Mouse (Mus musculus) kidney, embryonic 14.5 days (tissue): ENCODE measurements around the gene Spata13. TPM values are rescaled to one million over a fixed set of nuclear protein-coding genes. Genes with fewer than 3 reads are reported as not detected.

ENCODE experiments used
- ATAC-seq: fragments of 200-750 bp; cut with Nextera tagmentation; 2 replicates; pipeline ENCODE4 v1.8.0; 2017; ENCODE audit warnings: moderate number of reproducible peaks, mild to moderate bottlenecking, moderate TSS enrichment, moderate library complexity; ENCODE audit not compliant: low FRiP score, low TSS enrichment
- H3K27ac ChIP-seq: fragments of 300-500 bp; sonication (generic); 2 replicates; pipeline ENCODE4 v1.5.1; 2014; ENCODE audit warnings: low read depth, mild to moderate bottlenecking, low read length, moderate library complexity, mixed read lengths
- H3K27me3 ChIP-seq: fragments of 300-500 bp; sonication (generic); 2 replicates; pipeline ENCODE4 v1.6.1; 2014; ENCODE audit warnings: mild to moderate bottlenecking, low read length; ENCODE audit not compliant: control insufficient read depth, insufficient read depth
- H3K36me3 ChIP-seq: fragments of 300-500 bp; sonication (generic); 2 replicates; pipeline ENCODE4 v1.6.1; 2014; ENCODE audit warnings: low read length, mixed read lengths; ENCODE audit not compliant: control insufficient read depth, insufficient read depth
- H3K4me1 ChIP-seq: fragments of 300-500 bp; sonication (generic); 2 replicates; pipeline ENCODE4 v1.6.1; 2014; ENCODE audit warnings: low read length, mixed read lengths; ENCODE audit not compliant: control insufficient read depth, insufficient read depth
- H3K4me2 ChIP-seq: fragments of 300-500 bp; sonication (generic); replicated peaks from 2 replicates; pipeline ENCODE4 v1.6.1; 2014; ENCODE audit warnings: low read depth, mild to moderate bottlenecking, low read length
- H3K4me3 ChIP-seq: fragments of 300-500 bp; sonication (generic); 2 replicates; pipeline ENCODE4 v1.5.1; 2014; ENCODE audit warnings: mild to moderate bottlenecking, low read length
- H3K9ac ChIP-seq: fragments of 300-500 bp; sonication (generic); 2 replicates; pipeline ENCODE4 v1.6.1; 2014; ENCODE audit warnings: low read depth, mild to moderate bottlenecking, low read length, moderate library complexity
- H3K9me3 ChIP-seq: fragments of 300-500 bp; sonication (generic); 2 replicates; pipeline ENCODE4 v1.6.1; 2016; ENCODE audit warnings: low read length; ENCODE audit not compliant: control insufficient read depth
- WGBS: fragments of 180-500 bp; shearing (Covaris S2); extraction: QIAGEN DNeasy Blood & Tissue Kit; methylation state at CpG from one replicate; pipeline ENCODE4 v1.1.7; 2014; 5-methylcytosine and 5-hydroxymethylcytosine counted together
- polyA plus RNA-seq: library from polyadenylated mRNA; unstranded; fragments of >200 nt; fragmentation: Nextera tagmentation; extraction: Ambion mirVana; gene quantifications from 2 replicates; pipeline ENCODE4 v1.2.1, GENCODE M21; 2014

Spata13 gene
- polyA plus RNA-seq, 1 experiment from 2014 or later: 65.7 TPM

- ATAC-seq: no peak
- peaks cover 7% of the 10 kb centered on the region for H3K36me3 ChIP-seq
- H3K4me3 ChIP-seq: no peak overlapping the region
- H3K27me3 ChIP-seq: no peaks in the 10 kb centered on the region; the same call in 1 of the 2 replicates
- no peak overlapping the region for H3K9ac ChIP-seq
- no peaks in the 10 kb centered on the region for H3K9me3 ChIP-seq
- 88% methylated on average over 7 of the region's 7 CpGs for WGBS
- peaks cover 17% of the 10 kb centered on the region; the same call in 1 of the 2 replicates for H3K4me1 ChIP-seq
- no peak overlapping the region for H3K4me2 ChIP-seq
- H3K27ac ChIP-seq: no peak overlapping the region
Measured at GRCm38 (mm10) chr14:60690631-60691030, 56.8 kb downstream of the Spata13 start.

- Histone ChIP-seq H3K4me2 (no peak overlapping the region), H3K27me3 (no peaks in the 10 kb centered on the region; the same call in 1 of the 2 replicates), H3K9me3 (no peaks in the 10 kb centered on the region), H3K9ac (no peak overlapping the region), H3K4me1 (peaks cover 13% of the 10 kb centered on the region; the same call in 1 of the 2 replicates), H3K27ac (no peak overlapping the region), H3K4me3 (no peak overlapping the region), H3K36me3 (peaks cover 7% of the 10 kb centered on the region)
- ATAC-seq: peak; percentile 40; the same call in 1 of the 2 replicates
- 12% methylated on average over 11 of the region's 11 CpGs for WGBS
Measured at GRCm38 (mm10) chr14:60693122-60693536, 59.3 kb downstream of the Spata13 start.

- Histone ChIP-seq H3K27me3 (no peaks in the 10 kb centered on the region; the same call in 1 of the 2 replicates), H3K4me2 (no peak overlapping the region), H3K9ac (no peak overlapping the region), H3K9me3 (no peaks in the 10 kb centered on the region), H3K4me3 (no peak overlapping the region), H3K4me1 (peaks cover 13% of the 10 kb centered on the region; the same call in 1 of the 2 replicates), H3K36me3 (peaks cover 7% of the 10 kb centered on the region), H3K27ac (no peak overlapping the region)
- ATAC-seq: no peak
- WGBS: 69% methylated on average over 5 of the region's 5 CpGs
Measured at GRCm38 (mm10) chr14:60693666-60694065, 59.9 kb downstream of the Spata13 start.

- Histone ChIP-seq H3K27ac (peak overlapping the region; percentile 17; the same call in 1 of the 2 replicates), H3K9me3 (no peaks in the 10 kb centered on the region), H3K4me3 (no peak overlapping the region), H3K27me3 (no peaks in the 10 kb centered on the region; the same call in 1 of the 2 replicates), H3K36me3 (peaks cover 7% of the 10 kb centered on the region), H3K9ac (no peak overlapping the region), H3K4me1 (peaks cover 13% of the 10 kb centered on the region; the same call in 1 of the 2 replicates), H3K4me2 (no peak overlapping the region)
- ATAC-seq: no peak
- 66% methylated on average over 14 of the region's 14 CpGs for WGBS
Measured at GRCm38 (mm10) chr14:60694215-60694997, 60.6 kb downstream of the Spata13 start.

- Histone ChIP-seq H3K4me2 (no peak overlapping the region), H3K36me3 (no peaks in the 10 kb centered on the region), H3K9me3 (no peaks in the 10 kb centered on the region), H3K27me3 (no peaks in the 10 kb centered on the region), H3K9ac (no peak overlapping the region), H3K27ac (no peak overlapping the region), H3K4me1 (peaks cover 16% of the 10 kb centered on the region; the same call in 1 of the 2 replicates), H3K4me3 (no peak overlapping the region)
- 75% methylated on average over 6 of the region's 8 CpGs for WGBS
- no peak for ATAC-seq
Measured at GRCm38 (mm10) chr14:60697351-60697750, 63.5 kb downstream of the Spata13 start.

- H3K27me3 ChIP-seq: no peaks in the 10 kb centered on the region
- no peak for ATAC-seq
- 78% methylated on average over 10 of the region's 10 CpGs for WGBS
- no peak overlapping the region for H3K27ac ChIP-seq
- H3K9ac ChIP-seq: no peak overlapping the region
- no peaks in the 10 kb centered on the region for H3K36me3 ChIP-seq
- no peak overlapping the region for H3K4me3 ChIP-seq
- peaks cover 16% of the 10 kb centered on the region; the same call in 1 of the 2 replicates for H3K4me1 ChIP-seq
- H3K4me2 ChIP-seq: no peak overlapping the region
- no peaks in the 10 kb centered on the region for H3K9me3 ChIP-seq
Measured at GRCm38 (mm10) chr14:60698980-60699379, 65.2 kb downstream of the Spata13 start.

- H3K9ac ChIP-seq: no peak overlapping the region
- H3K4me3 ChIP-seq: no peak overlapping the region
- 0 out of 2 replicates have a peak, but pooled peaks cover 4% of the 10 kb centered on the region for H3K36me3 ChIP-seq
- WGBS: 31% methylated on average over 10 of the region's 10 CpGs
- H3K27ac ChIP-seq: peak overlapping the region; percentile 55; the same call in 1 of the 2 replicates
- 0 out of 2 replicates have a peak overlapping the region, but pooled peaks have one; percentile 8 for H3K4me2 ChIP-seq
- ATAC-seq: peak; percentile 68
- peaks cover 18% of the 10 kb centered on the region; the same call in 1 of the 2 replicates for H3K4me1 ChIP-seq
- no peaks in the 10 kb centered on the region for H3K9me3 ChIP-seq
- H3K27me3 ChIP-seq: no peaks in the 10 kb centered on the region
Measured at GRCm38 (mm10) chr14:60702377-60703140, 68.8 kb downstream of the Spata13 start.

GRCm38 (mm10) chr14:60704510-60704909 is 70.7 kb downstream of the Spata13 start:
- Histone ChIP-seq H3K9ac (no peak overlapping the region), H3K27ac (no peak overlapping the region), H3K27me3 (no peaks in the 10 kb centered on the region), H3K4me3 (no peak overlapping the region), H3K36me3 (0 out of 2 replicates have a peak, but pooled peaks cover 4% of the 10 kb centered on the region), H3K4me1 (peaks cover 18% of the 10 kb centered on the region; the same call in 1 of the 2 replicates), H3K4me2 (no peak overlapping the region), H3K9me3 (no peaks in the 10 kb centered on the region)
- ATAC-seq: no peak
- 77% methylated on average over 6 of the region's 6 CpGs for WGBS
